ENCODE assay signal across 19 mouse cellular contexts in the genomic region with DNA sequence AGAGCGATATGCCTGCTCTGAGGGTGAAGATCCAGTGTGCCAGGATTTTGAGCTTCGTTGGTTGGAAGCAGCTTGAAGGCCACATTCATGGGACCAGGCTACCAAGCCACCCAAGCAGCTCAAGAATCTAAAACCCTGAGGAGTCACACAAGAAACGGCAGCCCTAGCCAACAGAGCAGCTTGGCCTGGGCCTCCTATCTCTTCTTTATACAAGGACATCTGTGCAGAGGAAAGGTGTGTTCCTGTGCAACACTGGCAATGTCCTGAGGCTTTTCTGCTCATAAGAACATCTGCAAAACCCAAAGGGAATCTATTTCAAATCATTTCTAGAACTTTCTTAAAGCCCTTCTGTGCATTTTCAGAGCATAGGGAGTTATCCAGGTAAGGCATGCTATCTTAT.
DNase-seq lines count a peak whose midpoint lies in the region; ATAC-seq and TF ChIP-seq lines count a peak whose summit lies in the region.
"Had no signal": no experiment of that assay in that cellular context is flagged by ENCODE, and none has a peak within 500 bp of the region (broad histone marks: within the 10 kb centered on the region; RNA-seq: fewer than 3 reads in every experiment).

No protein-coding gene starts in this region.

- H3K4me1 ChIP-seq in erythroblast, embryonic 14.5 days (ENCODE audit: control insufficient read depth): peaks cover 74% of the 10 kb centered on the region
- H3K4me1 ChIP-seq in liver, embryonic 14.5 days (replicated peaks; ENCODE audit: control insufficient read depth in 2 of 2, insufficient read depth in 2 of 2, low read length in 1 of 2): peaks cover 27 to 34% of the 10 kb centered on the region in 2 experiments
- peaks cover 5% of the 10 kb centered on the region; the same call in 1 of the 2 replicates for H3K4me1 ChIP-seq in neural tube, embryonic 15.5 days
- H3K4me1 ChIP-seq in stomach, postnatal 0 days (replicated peaks; ENCODE audit: control insufficient read depth, insufficient read depth): no peaks in the 10 kb centered on the region
- H3K4me1 ChIP-seq: embryonic facial prominence, embryonic 15.5 days; heart, embryonic 13.5 days; hindbrain, embryonic 15.5 days had no signal

- peaks cover 4% of the 10 kb centered on the region for H3K9me3 ChIP-seq in erythroblast, embryonic 14.5 days (ENCODE audit: control insufficient read depth, low read length)
- no peaks in the 10 kb centered on the region for H3K9me3 ChIP-seq in liver, embryonic 14.5 days (ENCODE audit: control insufficient read depth, low read length)
- no peaks in the 10 kb centered on the region for H3K9me3 ChIP-seq in neural tube, embryonic 15.5 days (replicated peaks)
- H3K9me3 ChIP-seq in stomach, postnatal 0 days (ENCODE audit: control insufficient read depth, low read length): 0 out of 2 replicates have a peak, but pooled peaks cover 2% of the 10 kb centered on the region
- H3K9me3 ChIP-seq: embryonic facial prominence, embryonic 15.5 days; heart, embryonic 13.5 days; hindbrain, embryonic 15.5 days had no signal

- no peak for TF ChIP-seq CTCF in liver, embryonic 14.5 days (IDR thresholded peaks at IDR 0.05; ENCODE audit: low read depth)
- no peak for TF ChIP-seq CTCF in stomach, postnatal 0 days (IDR thresholded peaks at IDR 0.05; ENCODE audit: low read depth)

- peak overlapping the region; percentile 9 for H3K4me3 ChIP-seq in erythroblast, embryonic 14.5 days (replicated peaks)
- no peak overlapping the region for H3K4me3 ChIP-seq in liver, embryonic 14.5 days (ENCODE audit: insufficient read depth in 1 of 2, low read depth in 2 of 2, low read length in 2 of 2)
- H3K4me3 ChIP-seq in neural tube, embryonic 15.5 days (replicated peaks): no peak overlapping the region
- no peak overlapping the region for H3K4me3 ChIP-seq in stomach, postnatal 0 days (ENCODE audit: low read depth, low read length)
- H3K4me3 ChIP-seq: embryonic facial prominence, embryonic 15.5 days; heart, embryonic 13.5 days; hindbrain, embryonic 15.5 days had no signal

- 59% methylated on average over 3 of the region's 3 CpGs for WGBS in liver, embryonic 14.5 days (ENCODE audit: insufficient replicate concordance)
- WGBS in neural tube, embryonic 15.5 days: 91% methylated on average over 3 of the region's 3 CpGs
- WGBS in stomach, postnatal 0 days: 80% methylated on average over 3 of the region's 3 CpGs

- H3K27ac ChIP-seq in liver, embryonic 14.5 days: peak overlapping the region; percentile 22
- H3K27ac ChIP-seq in neural tube, embryonic 15.5 days (replicated peaks): no peak overlapping the region
- H3K27ac ChIP-seq in stomach, postnatal 0 days (replicated peaks): no peak overlapping the region
- H3K27ac ChIP-seq: embryonic facial prominence, embryonic 15.5 days; heart, embryonic 13.5 days; hindbrain, embryonic 15.5 days had no signal

- peak overlapping the region; percentile 17; the same call in 1 of the 2 replicates for H3K4me2 ChIP-seq in liver, embryonic 14.5 days (ENCODE audit: low read depth)
- no peak overlapping the region for H3K4me2 ChIP-seq in neural tube, embryonic 15.5 days
- no peak overlapping the region for H3K4me2 ChIP-seq in stomach, postnatal 0 days (replicated peaks; ENCODE audit: low read depth)
- H3K4me2 ChIP-seq: embryonic facial prominence, embryonic 15.5 days; heart, embryonic 13.5 days; hindbrain, embryonic 15.5 days had no signal

- no peak overlapping the region for H3K9ac ChIP-seq in liver, embryonic 14.5 days (replicated peaks)
- H3K9ac ChIP-seq in neural tube, embryonic 15.5 days (replicated peaks): no peak overlapping the region
- no peak overlapping the region for H3K9ac ChIP-seq in stomach, postnatal 0 days (ENCODE audit: low read length)
- H3K9ac ChIP-seq: embryonic facial prominence, embryonic 15.5 days; heart, embryonic 13.5 days; hindbrain, embryonic 15.5 days had no signal

- H3K36me3 ChIP-seq in erythroblast, embryonic 14.5 days (ENCODE audit: control insufficient read depth): peaks cover 94% of the 10 kb centered on the region
- peaks cover 21% of the 10 kb centered on the region; the same call in 1 of the 2 replicates for H3K36me3 ChIP-seq in liver, embryonic 14.5 days (replicated peaks; ENCODE audit: control insufficient read depth, insufficient read depth, low read depth)
- no peaks in the 10 kb centered on the region for H3K36me3 ChIP-seq in neural tube, embryonic 15.5 days
- H3K36me3 ChIP-seq in stomach, postnatal 0 days (ENCODE audit: control insufficient read depth, insufficient read depth, low read length): no peaks in the 10 kb centered on the region
- H3K36me3 ChIP-seq: embryonic facial prominence, embryonic 15.5 days; hindbrain, embryonic 15.5 days had no signal

- DNase-seq in liver: peak; percentile 33
- peak in 1 of 3 experiments; percentile 37 for DNase-seq in liver, embryonic 14.5 days (ENCODE audit: low read depth in 3 of 3, low spot score in 3 of 3)
- no peak for DNase-seq in adrenal gland, adult 8-10 months
- no peak for DNase-seq in stomach, postnatal 0 days (ENCODE audit: low spot score)
- DNase-seq: adrenal gland, adult 2 months; adrenal gland, postnatal 36 days; cerebellum, adult 11 months; cerebellum, adult 8-10 months; cerebellum, postnatal 14 days; embryo, embryonic 11 days; gastrocnemius, postnatal 14 days; heart, postnatal 36 days had no signal

- no peaks in the 10 kb centered on the region for H3K27me3 ChIP-seq in erythroblast, embryonic 14.5 days (ENCODE audit: control insufficient read depth)
- no peaks in the 10 kb centered on the region for H3K27me3 ChIP-seq in liver, embryonic 14.5 days (ENCODE audit: control insufficient read depth, insufficient read depth, low read length)
- no peaks in the 10 kb centered on the region for H3K27me3 ChIP-seq in neural tube, embryonic 15.5 days (replicated peaks)
- H3K27me3 ChIP-seq in stomach, postnatal 0 days (ENCODE audit: control insufficient read depth, insufficient read depth, low read length): no peaks in the 10 kb centered on the region
- H3K27me3 ChIP-seq: embryonic facial prominence, embryonic 15.5 days; heart, embryonic 13.5 days; hindbrain, embryonic 15.5 days had no signal

- TF ChIP-seq EP300 in liver, embryonic 14.5 days (IDR thresholded peaks at IDR 0.05; ENCODE audit: low read depth): 0 out of 2 replicates have a peak, but pooled peaks have one; percentile 37
- TF ChIP-seq EP300 in stomach, postnatal 0 days (optimal IDR thresholded peaks at IDR 0.05): no peak

- no peak; the same call in 1 of the 2 replicates for ATAC-seq in liver, embryonic 14.5 days (ENCODE audit: insufficient read depth)
- ATAC-seq in megakaryocyte progenitor cell, adult 5-6 weeks (replicated peaks; ENCODE audit: poor library complexity): peak; percentile 45
- ATAC-seq in neural tube, embryonic 15.5 days (ENCODE audit: low FRiP score): no peak
- no peak for ATAC-seq in stomach, postnatal 0 days (ENCODE audit: low FRiP score, low TSS enrichment)
- ATAC-seq: forebrain, embryonic 14.5 days had no signal
